Comparison of ENCODE assay signal across 10 mouse cellular contexts in genomic region chr10:24080166-24080565, GRCm38 (mm10). TPM values are rescaled to one million over a fixed set of nuclear protein-coding genes. Genes with fewer than 3 reads are reported as not detected.
A peak's percentile ranks its signal among the peaks of the same experiment; 100 is the strongest.
DNase-seq lines count a peak whose midpoint lies in the region; ATAC-seq and TF ChIP-seq lines count a peak whose summit lies in the region.
"Had no signal": no experiment of that assay in that cellular context is flagged by ENCODE, and none has a peak within 500 bp of the region (broad histone marks: within the 10 kb centered on the region; RNA-seq: fewer than 3 reads in every experiment).

No protein-coding gene starts in this region.

- TF ChIP-seq EP300 in ES-Bruce4 (IDR thresholded peaks at IDR 0.05; ENCODE audit: insufficient read depth, low read depth, low read length), result no peak

- 44% methylated on average over 3 of the region's 3 CpGs for WGBS in hindbrain, embryonic 14.5 days
- WGBS in hindbrain, embryonic 16.5 days, result 40% methylated on average over 3 of the region's 3 CpGs
- 42% methylated on average over 3 of the region's 3 CpGs for WGBS in forebrain, embryonic 11.5 days

- no peak overlapping the region for H3K4me3 ChIP-seq in hindbrain, embryonic 14.5 days (replicated peaks; ENCODE audit: low read length)
- H3K4me3 ChIP-seq in hindbrain, embryonic 16.5 days (ENCODE audit: low read length), result no peak overlapping the region
- H3K4me3 ChIP-seq in ES-Bruce4 (ENCODE audit: low read depth, low read length), result no peak overlapping the region
- H3K4me3 ChIP-seq in forebrain, embryonic 11.5 days (ENCODE audit: low read depth, low read length), result no peak overlapping the region
- H3K4me3 ChIP-seq: stomach, embryonic 15.5 days had no signal

- H3K27me3 ChIP-seq in hindbrain, embryonic 14.5 days (ENCODE audit: control insufficient read depth, insufficient read depth, low read length), result no peaks in the 10 kb centered on the region
- no peaks in the 10 kb centered on the region for H3K27me3 ChIP-seq in hindbrain, embryonic 16.5 days (replicated peaks; ENCODE audit: control insufficient read depth, insufficient read depth, low read length)
- no peaks in the 10 kb centered on the region for H3K27me3 ChIP-seq in ES-Bruce4 (ENCODE audit: control insufficient read depth, insufficient read depth, low read length, poor library complexity, severe bottlenecking)
- H3K27me3 ChIP-seq in forebrain, embryonic 11.5 days (ENCODE audit: control insufficient read depth, insufficient read depth, low read length), result no peaks in the 10 kb centered on the region
- H3K27me3 ChIP-seq: stomach, embryonic 15.5 days had no signal

- TF ChIP-seq CTCF in ES-Bruce4 (IDR thresholded peaks at IDR 0.05; ENCODE audit: low read depth, low read length), result peak; percentile 15

- no peak overlapping the region for H3K4me2 ChIP-seq in hindbrain, embryonic 14.5 days (replicated peaks)
- H3K4me2 ChIP-seq in hindbrain, embryonic 16.5 days (ENCODE audit: low read length), result no peak overlapping the region
- no peak overlapping the region for H3K4me2 ChIP-seq in forebrain, embryonic 11.5 days (ENCODE audit: low read depth, low read length, severe bottlenecking)
- H3K4me2 ChIP-seq: stomach, embryonic 15.5 days had no signal

- no peaks in the 10 kb centered on the region for H3K4me1 ChIP-seq in hindbrain, embryonic 14.5 days (replicated peaks; ENCODE audit: control insufficient read depth, insufficient read depth, low read length)
- H3K4me1 ChIP-seq in hindbrain, embryonic 16.5 days (ENCODE audit: control insufficient read depth, insufficient read depth, low read depth, low read length), result no peaks in the 10 kb centered on the region
- H3K4me1 ChIP-seq in ES-Bruce4 (ENCODE audit: control insufficient read depth, insufficient read depth, low read length), result no peaks in the 10 kb centered on the region
- H3K4me1 ChIP-seq in forebrain, embryonic 11.5 days (replicated peaks; ENCODE audit: control insufficient read depth, insufficient read depth, low read length), result no peaks in the 10 kb centered on the region
- H3K4me1 ChIP-seq: stomach, embryonic 15.5 days had no signal

- no peak overlapping the region for H3K9ac ChIP-seq in hindbrain, embryonic 14.5 days
- no peak overlapping the region for H3K9ac ChIP-seq in hindbrain, embryonic 16.5 days (ENCODE audit: low read depth, low read length)
- no peak overlapping the region for H3K9ac ChIP-seq in ES-Bruce4 (ENCODE audit: low read depth, poor library complexity, severe bottlenecking)
- H3K9ac ChIP-seq in forebrain, embryonic 11.5 days (ENCODE audit: low read length), result no peak overlapping the region
- H3K9ac ChIP-seq: stomach, embryonic 15.5 days had no signal

- no peak for TF ChIP-seq POLR2A in ES-Bruce4 (IDR thresholded peaks at IDR 0.05; ENCODE audit: insufficient read depth, low read length)

- no peaks in the 10 kb centered on the region for H3K36me3 ChIP-seq in hindbrain, embryonic 14.5 days (replicated peaks; ENCODE audit: control insufficient read depth, insufficient read depth)
- no peaks in the 10 kb centered on the region for H3K36me3 ChIP-seq in hindbrain, embryonic 16.5 days (ENCODE audit: control insufficient read depth, insufficient read depth, low read length)
- no peaks in the 10 kb centered on the region for H3K36me3 ChIP-seq in ES-Bruce4 (ENCODE audit: control insufficient read depth, insufficient read depth, low read length, poor library complexity, severe bottlenecking)
- H3K36me3 ChIP-seq in forebrain, embryonic 11.5 days (ENCODE audit: control insufficient read depth, insufficient read depth, low read length), result no peaks in the 10 kb centered on the region
- H3K36me3 ChIP-seq: stomach, embryonic 15.5 days had no signal

- no peaks in the 10 kb centered on the region for H3K9me3 ChIP-seq in hindbrain, embryonic 14.5 days (ENCODE audit: control insufficient read depth, low read length)
- no peaks in the 10 kb centered on the region for H3K9me3 ChIP-seq in hindbrain, embryonic 16.5 days (ENCODE audit: control insufficient read depth, low read length)
- no peaks in the 10 kb centered on the region for H3K9me3 ChIP-seq in ES-Bruce4 (replicated peaks; ENCODE audit: control insufficient read depth, insufficient read depth, low read length, poor library complexity, severe bottlenecking)
- no peaks in the 10 kb centered on the region for H3K9me3 ChIP-seq in forebrain, embryonic 11.5 days (ENCODE audit: control insufficient read depth, low read length)
- H3K9me3 ChIP-seq: stomach, embryonic 15.5 days had no signal

- ATAC-seq in hindbrain, embryonic 14.5 days (ENCODE audit: low FRiP score), result no peak
- no peak for ATAC-seq in hindbrain, embryonic 16.5 days
- peak; percentile 36; the same call in 1 of the 2 replicates for ATAC-seq in forebrain, embryonic 11.5 days (replicated peaks; ENCODE audit: low FRiP score)

- H3K27ac ChIP-seq in hindbrain, embryonic 14.5 days, result no peak overlapping the region
- H3K27ac ChIP-seq in hindbrain, embryonic 16.5 days (ENCODE audit: low read depth, low read length), result no peak overlapping the region
- H3K27ac ChIP-seq in ES-Bruce4 (ENCODE audit: insufficient read depth, low read length), result no peak overlapping the region
- no peak overlapping the region for H3K27ac ChIP-seq in forebrain, embryonic 11.5 days (ENCODE audit: low read depth, low read length)
- H3K27ac ChIP-seq: stomach, embryonic 15.5 days had no signal

- DNase-seq in hindbrain, embryonic 14.5 days (ENCODE audit: low spot score), result peak; percentile 62
- DNase-seq in brain, adult 2 months (ENCODE audit: low read depth, low spot score), result peak; percentile 75
- DNase-seq in forebrain, embryonic 11.5 days (ENCODE audit: low spot score), result no peak
- peak; percentile 30 for DNase-seq in layer of hippocampus, adult 11-12 months (ENCODE audit: low spot score)
- peak; percentile 53 for DNase-seq in lung, postnatal 14 days
- peak; percentile 53 for DNase-seq in thymus, postnatal 4 days

RNA-seq across cellular contexts. Expression of gene Taar8a, which starts 3.9 kb away (rescaled TPM):
- not detected in 2 replicates for polyA plus RNA-seq in hindbrain, embryonic 14.5 days (2014; fragmentation: Nextera tagmentation; extraction: Ambion mirVana)
- polyA plus RNA-seq in hindbrain, embryonic 16.5 days (2015; fragmentation: Nextera tagmentation; extraction: Ambion mirVana), result not detected in 2 replicates
- polyA plus RNA-seq in ES-Bruce4 (2011; ENCODE audit: insufficient read depth, insufficient read length, low read depth, missing spikeins), result not detected in 2 replicates
- polyA plus RNA-seq in forebrain, embryonic 11.5 days (2014; fragmentation: Nextera tagmentation; extraction: Ambion mirVana), result not detected in 2 replicates
- polyA plus RNA-seq: liver, embryonic 16.5 days; stomach, embryonic 15.5 days had no signal

RNA-seq across cellular contexts. Expression of gene Taar8b, which starts 11.9 kb away (rescaled TPM):
- polyA plus RNA-seq in hindbrain, embryonic 14.5 days (2014; fragmentation: Nextera tagmentation; extraction: Ambion mirVana), result not detected in 2 replicates
- not detected in 2 replicates for polyA plus RNA-seq in hindbrain, embryonic 16.5 days (2015; fragmentation: Nextera tagmentation; extraction: Ambion mirVana)
- not detected in 2 replicates for polyA plus RNA-seq in ES-Bruce4 (2011; ENCODE audit: insufficient read depth, insufficient read length, low read depth, missing spikeins)
- not detected in 2 replicates for polyA plus RNA-seq in forebrain, embryonic 11.5 days (2014; fragmentation: Nextera tagmentation; extraction: Ambion mirVana)
- polyA plus RNA-seq: liver, embryonic 16.5 days; stomach, embryonic 15.5 days had no signal

RNA-seq across cellular contexts. Expression of gene Taar8c, which starts 21.5 kb away (rescaled TPM):
- polyA plus RNA-seq in hindbrain, embryonic 14.5 days (2014; fragmentation: Nextera tagmentation; extraction: Ambion mirVana), result not detected in 2 replicates
- not detected in 2 replicates for polyA plus RNA-seq in hindbrain, embryonic 16.5 days (2015; fragmentation: Nextera tagmentation; extraction: Ambion mirVana)
- polyA plus RNA-seq in ES-Bruce4 (2011; ENCODE audit: insufficient read depth, insufficient read length, low read depth, missing spikeins), result not detected in 2 replicates
- not detected in 2 replicates for polyA plus RNA-seq in forebrain, embryonic 11.5 days (2014; fragmentation: Nextera tagmentation; extraction: Ambion mirVana)
- polyA plus RNA-seq: liver, embryonic 16.5 days; stomach, embryonic 15.5 days had no signal

RNA-seq across cellular contexts. Expression of gene Taar9, which starts 29.2 kb away (rescaled TPM):
- not detected in 2 replicates for polyA plus RNA-seq in hindbrain, embryonic 14.5 days (2014; fragmentation: Nextera tagmentation; extraction: Ambion mirVana)
- polyA plus RNA-seq in hindbrain, embryonic 16.5 days (2015; fragmentation: Nextera tagmentation; extraction: Ambion mirVana), result not detected in 2 replicates
- not detected in 2 replicates for polyA plus RNA-seq in ES-Bruce4 (2011; ENCODE audit: insufficient read depth, insufficient read length, low read depth, missing spikeins)
- not detected in 2 replicates for polyA plus RNA-seq in forebrain, embryonic 11.5 days (2014; fragmentation: Nextera tagmentation; extraction: Ambion mirVana)
- polyA plus RNA-seq: liver, embryonic 16.5 days; stomach, embryonic 15.5 days had no signal

RNA-seq across cellular contexts. Expression of gene Taar7f, which starts 30.9 kb away (rescaled TPM):
- not detected in 2 replicates for polyA plus RNA-seq in hindbrain, embryonic 14.5 days (2014; fragmentation: Nextera tagmentation; extraction: Ambion mirVana)
- not detected in 2 replicates for polyA plus RNA-seq in hindbrain, embryonic 16.5 days (2015; fragmentation: Nextera tagmentation; extraction: Ambion mirVana)
- not detected in 2 replicates for polyA plus RNA-seq in ES-Bruce4 (2011; ENCODE audit: insufficient read depth, insufficient read length, low read depth, missing spikeins)
- polyA plus RNA-seq in forebrain, embryonic 11.5 days (2014; fragmentation: Nextera tagmentation; extraction: Ambion mirVana), result not detected in 2 replicates
- polyA plus RNA-seq: liver, embryonic 16.5 days; stomach, embryonic 15.5 days had no signal
